Mouse (Mus musculus): ENCODE measurements around the gene Prkcb. TPM values are rescaled to one million over a fixed set of nuclear protein-coding genes. Genes with fewer than 3 reads are reported as not detected.

The Prkcb gene
- polyA plus RNA-seq, 1 experiment: 10.9 TPM

GRCm38 (mm10) chr7:122575506-122575905 lies 287.0 kb downstream of the Prkcb start:
- 51% methylated on average over 8 of the region's 8 CpGs for WGBS
- TF ChIP-seq POLR2A (IDR thresholded peaks at IDR 0.05; ENCODE audit: borderline replicate concordance, extremely low read depth, low read depth, low read length) (no peak), CTCF (IDR thresholded peaks at IDR 0.05; ENCODE audit: insufficient read depth, low read length) (no peak)
- no peaks in the 10 kb centered on the region for H3K4me1 ChIP-seq (ENCODE audit: control insufficient read depth, insufficient read depth, low read length)
- DNase-seq: no peak
- H3K4me3 ChIP-seq (replicated peaks; ENCODE audit: extremely low read depth, low read depth, low read length): no peak overlapping the region

- WGBS: 62% methylated on average over 4 of the region's 4 CpGs
- TF ChIP-seq CTCF (IDR thresholded peaks at IDR 0.05; ENCODE audit: insufficient read depth, low read length) (no peak), POLR2A (IDR thresholded peaks at IDR 0.05; ENCODE audit: borderline replicate concordance, extremely low read depth, low read depth, low read length) (no peak)
- no peak for DNase-seq
- H3K4me3 ChIP-seq (replicated peaks; ENCODE audit: extremely low read depth, low read depth, low read length): no peak overlapping the region
- H3K4me1 ChIP-seq (ENCODE audit: control insufficient read depth, insufficient read depth, low read length): no peaks in the 10 kb centered on the region
Observed at GRCm38 (mm10) chr7:122577571-122577970, 289.0 kb downstream of the Prkcb start.

- 70% methylated on average over 7 of the region's 7 CpGs for WGBS
- TF ChIP-seq CTCF (IDR thresholded peaks at IDR 0.05; ENCODE audit: insufficient read depth, low read length) (no peak), POLR2A (IDR thresholded peaks at IDR 0.05; ENCODE audit: borderline replicate concordance, extremely low read depth, low read depth, low read length) (no peak)
- no peak overlapping the region for H3K4me3 ChIP-seq (replicated peaks; ENCODE audit: extremely low read depth, low read depth, low read length)
Observed at GRCm38 (mm10) chr7:122579461-122580157, 291.1 kb downstream of the Prkcb start.

DNA sequence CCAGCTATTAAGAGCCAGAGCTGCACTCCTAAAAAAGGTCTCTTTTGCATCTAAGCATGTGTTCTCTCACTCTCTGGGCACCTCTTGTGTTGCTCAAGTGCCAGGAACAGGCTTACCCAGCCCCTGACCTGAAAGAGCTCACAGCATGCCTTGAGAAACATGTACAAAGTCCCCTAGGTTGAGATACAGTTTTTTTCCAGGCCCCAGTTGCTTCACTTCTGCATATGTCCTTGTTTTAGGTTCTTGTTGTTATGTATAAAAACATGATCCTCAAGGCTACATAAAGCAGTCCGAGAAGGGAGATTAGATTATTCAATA lies 291.6 kb downstream of the Prkcb start:
- 94% methylated on average over 1 of the region's 1 CpGs for WGBS
- Histone ChIP-seq H3K4me1 (ENCODE audit: control insufficient read depth, insufficient read depth, low read length) (no peaks in the 10 kb centered on the region), H3K4me3 (replicated peaks; ENCODE audit: extremely low read depth, low read depth, low read length) (no peak overlapping the region)
- TF ChIP-seq POLR2A (IDR thresholded peaks at IDR 0.05; ENCODE audit: borderline replicate concordance, extremely low read depth, low read depth, low read length): no peak
- TF ChIP-seq CTCF (IDR thresholded peaks at IDR 0.05; ENCODE audit: insufficient read depth, low read length): no peak
- DNase-seq: no peak

More at GRCm38 (mm10) chr7:122579461-122580157, 291.1 kb downstream of the Prkcb start:
- no peaks in the 10 kb centered on the region for H3K4me1 ChIP-seq (ENCODE audit: control insufficient read depth, insufficient read depth, low read length)
- DNase-seq: no peak

GRCm38 (mm10) chr7:122584421-122585151 lies 296.0 kb downstream of the Prkcb start:
- WGBS: 64% methylated on average over 14 of the region's 14 CpGs
- Histone ChIP-seq H3K4me3 (replicated peaks; ENCODE audit: extremely low read depth, low read depth, low read length) (no peak overlapping the region), H3K4me1 (ENCODE audit: control insufficient read depth, insufficient read depth, low read length) (no peaks in the 10 kb centered on the region)
- no peak for DNase-seq
- TF ChIP-seq POLR2A (IDR thresholded peaks at IDR 0.05; ENCODE audit: borderline replicate concordance, extremely low read depth, low read depth, low read length) (no peak), CTCF (IDR thresholded peaks at IDR 0.05; ENCODE audit: insufficient read depth, low read length) (no peak)

DNA sequence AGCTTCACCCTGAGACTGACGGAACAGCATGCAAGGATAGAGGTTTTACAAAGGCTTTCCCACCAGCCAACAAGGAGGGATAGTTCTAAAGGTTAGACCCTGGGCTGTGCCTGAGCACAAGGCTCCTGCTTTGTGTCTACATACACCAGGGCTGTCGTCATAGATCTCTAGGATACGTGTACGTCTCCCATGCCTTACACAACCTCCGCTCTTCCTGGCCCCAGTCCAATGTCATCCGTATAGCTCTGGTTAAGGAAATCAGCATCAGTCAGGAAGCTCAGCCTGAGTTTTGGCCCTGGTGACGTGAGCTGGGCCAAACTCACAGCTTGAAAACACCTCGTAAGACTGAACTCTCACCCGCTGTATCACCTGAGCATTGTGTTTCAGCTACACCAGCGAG lies 307.3 kb downstream of the Prkcb start:
- no peak overlapping the region for H3K4me3 ChIP-seq (replicated peaks; ENCODE audit: extremely low read depth, low read depth, low read length)
- no peak for TF ChIP-seq CTCF (IDR thresholded peaks at IDR 0.05; ENCODE audit: insufficient read depth, low read length)
- no peak for TF ChIP-seq POLR2A (IDR thresholded peaks at IDR 0.05; ENCODE audit: borderline replicate concordance, extremely low read depth, low read depth, low read length)
- H3K4me1 ChIP-seq (ENCODE audit: control insufficient read depth, insufficient read depth, low read length): no peaks in the 10 kb centered on the region
- WGBS: 47% methylated on average over 10 of the region's 10 CpGs
- no peak for DNase-seq

- no peak for DNase-seq
- H3K4me1 ChIP-seq (ENCODE audit: control insufficient read depth, insufficient read depth, low read length): no peaks in the 10 kb centered on the region
- H3K4me3 ChIP-seq (replicated peaks; ENCODE audit: extremely low read depth, low read depth, low read length): no peak overlapping the region
- TF ChIP-seq POLR2A (IDR thresholded peaks at IDR 0.05; ENCODE audit: borderline replicate concordance, extremely low read depth, low read depth, low read length) (no peak), CTCF (IDR thresholded peaks at IDR 0.05; ENCODE audit: insufficient read depth, low read length) (no peak)
- 75% methylated on average over 9 of the region's 9 CpGs for WGBS
Observed at GRCm38 (mm10) chr7:122596596-122597170, 308.1 kb downstream of the Prkcb start.

DNA sequence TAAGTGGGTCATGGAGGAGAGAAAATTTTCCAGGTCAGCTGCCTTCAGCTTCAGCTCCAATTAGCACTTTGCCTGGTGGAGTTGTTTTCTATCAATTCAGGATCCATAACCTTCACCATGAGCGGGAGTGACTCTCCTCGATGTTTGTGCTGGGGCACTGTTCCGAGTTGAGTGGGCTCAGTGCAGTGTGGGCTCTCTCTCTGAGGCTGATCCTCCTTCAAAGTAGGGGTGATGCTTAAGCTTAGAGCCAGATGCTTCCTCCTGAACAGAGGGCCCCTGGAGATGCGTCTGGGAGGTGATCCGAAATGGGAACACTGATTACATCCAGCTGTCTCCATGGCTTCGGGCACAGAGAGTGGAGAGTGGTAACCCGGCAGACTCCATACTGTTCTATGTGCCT lies 308.8 kb downstream of the Prkcb start:
- 83% methylated on average over 7 of the region's 7 CpGs for WGBS
- DNase-seq: no peak
- H3K4me1 ChIP-seq (ENCODE audit: control insufficient read depth, insufficient read depth, low read length): no peaks in the 10 kb centered on the region
- TF ChIP-seq CTCF (IDR thresholded peaks at IDR 0.05; ENCODE audit: insufficient read depth, low read length) (no peak), POLR2A (IDR thresholded peaks at IDR 0.05; ENCODE audit: borderline replicate concordance, extremely low read depth, low read depth, low read length) (no peak)
- H3K4me3 ChIP-seq (replicated peaks; ENCODE audit: extremely low read depth, low read depth, low read length): no peak overlapping the region

- 79% methylated on average over 7 of the region's 7 CpGs for WGBS
- TF ChIP-seq POLR2A (IDR thresholded peaks at IDR 0.05; ENCODE audit: borderline replicate concordance, extremely low read depth, low read depth, low read length) (no peak), CTCF (IDR thresholded peaks at IDR 0.05; ENCODE audit: insufficient read depth, low read length) (no peak)
- Histone ChIP-seq H3K4me3 (replicated peaks; ENCODE audit: extremely low read depth, low read depth, low read length) (no peak overlapping the region), H3K4me1 (ENCODE audit: control insufficient read depth, insufficient read depth, low read length) (no peaks in the 10 kb centered on the region)
- DNase-seq: no peak
Observed at GRCm38 (mm10) chr7:122600856-122601255, 312.3 kb downstream of the Prkcb start.

Measured in lung, adult 2 months (tissue).